Mouse (Mus musculus) MEL (cell line): ENCODE data around the gene Ryr2. TPM values are rescaled to one million over a fixed set of nuclear protein-coding genes. Genes with fewer than 3 reads are reported as not detected.
A peak's percentile ranks its signal among the peaks of the same experiment; 100 is the strongest.
"Not testable (repeated sequence)": the region's sequence is repeated elsewhere in the genome, so short reads cannot be mapped to it uniquely, and the experiment has no call there.

Experiments
- DNase-seq: peaks from one replicate; pipeline ENCODE4 v3.0.0; 2011; ENCODE audit warnings: low read depth, low spot score
- H3K27ac ChIP-seq: 2 replicates; pipeline ENCODE4 v1.5.1; 2012; ENCODE audit warnings: low read depth, mild to moderate bottlenecking, control low read depth, low read length, moderate library complexity; ENCODE audit not compliant: control insufficient read depth
- H3K27me3 ChIP-seq, 2 experiments: fragments of 150-350 bp in 1 of 2; sonication (generic) in 1 of 2; 2 replicates each; pipeline ENCODE4 v1.6.1; 2012; ENCODE audit warnings: low read length in 2 of 2, mild to moderate bottlenecking in 2 of 2, improper control_type of control experiment in 1 of 2, moderate library complexity in 1 of 2; ENCODE audit not compliant: insufficient read depth in 2 of 2, control insufficient read depth in 1 of 2
- H3K36me3 ChIP-seq, 2 experiments: 2 replicates each; pipeline ENCODE4 v1.6.1; 2012 to 2014; ENCODE audit warnings: low read length in 2 of 2, improper control_type of control experiment in 1 of 2, inconsistent platforms in 1 of 2, mild to moderate bottlenecking in 1 of 2; ENCODE audit not compliant: insufficient read depth in 2 of 2, control insufficient read depth in 1 of 2
- H3K4me1 ChIP-seq, 2 experiments: fragments of 150-350 bp in 1 of 2; sonication (generic) in 1 of 2; 2 replicates each; pipeline ENCODE4 v1.6.1; 2012; ENCODE audit warnings: low read length in 2 of 2, improper control_type of control experiment in 1 of 2, mild to moderate bottlenecking in 1 of 2; ENCODE audit not compliant: insufficient read depth in 2 of 2, control insufficient read depth in 1 of 2
- H3K4me3 ChIP-seq, 2 experiments: fragments of 150-350 bp in 1 of 2; sonication (generic) in 1 of 2; 2 replicates each; pipeline ENCODE4 v1.5.1; 2012; ENCODE audit warnings: low read depth in 2 of 2, low read length in 2 of 2, mild to moderate bottlenecking in 2 of 2, moderate library complexity in 2 of 2, control low read depth in 1 of 2, improper control_type of control experiment in 1 of 2; ENCODE audit not compliant: control insufficient read depth in 1 of 2, insufficient read depth in 1 of 2
- H3K79me2 ChIP-seq: 2 replicates; pipeline ENCODE4 v1.6.1; 2012; ENCODE audit warnings: mild to moderate bottlenecking, low read length, moderate library complexity; ENCODE audit not compliant: control insufficient read depth, poor library complexity, insufficient read depth
- H3K9ac ChIP-seq: 2 replicates; pipeline ENCODE4 v1.6.1; 2012; ENCODE audit warnings: low read depth, mild to moderate bottlenecking, control low read depth, low read length, moderate library complexity; ENCODE audit not compliant: control insufficient read depth, poor library complexity, severe bottlenecking
- H3K9me3 ChIP-seq: fragments of 150-350 bp; sonication (generic); replicated peaks from 2 replicates; pipeline ENCODE4 v1.6.1; 2012; ENCODE audit warnings: mild to moderate bottlenecking, low read length, improper control_type of control experiment, moderate library complexity; ENCODE audit not compliant: insufficient read depth
- BHLHE40 ChIP-seq: IDR thresholded peaks from 2 replicates; pipeline ENCODE4 v1.6.1; 2012; ENCODE audit warnings: low read depth, mild to moderate bottlenecking, inconsistent platforms, low read length, improper control_type of control experiment, borderline replicate concordance
- CHD1 ChIP-seq: IDR thresholded peaks from 2 replicates; pipeline ENCODE4 v1.6.1; 2012; ENCODE audit warnings: low read depth, mild to moderate bottlenecking, inconsistent platforms, low read length, improper control_type of control experiment
- CTCF ChIP-seq, 3 experiments: IDR thresholded peaks in 2 of 3; conservative IDR thresholded peaks in 1 of 3; 2 replicates each; pipeline ENCODE4 v1.5.1; 2011 to 2012; ENCODE audit warnings: low read length in 3 of 3, low read depth in 2 of 3, mild to moderate bottlenecking in 2 of 3, improper control_type of control experiment in 1 of 3, inconsistent platforms in 1 of 3, mixed read lengths in 1 of 3, moderate library complexity in 1 of 3; ENCODE audit not compliant: control insufficient read depth in 1 of 3, insufficient read depth in 1 of 3, poor library complexity in 1 of 3, severe bottlenecking in 1 of 3
- ELF1 ChIP-seq: IDR thresholded peaks from 2 replicates; pipeline ENCODE4 v1.6.1; 2014; ENCODE audit warnings: low read depth, mild to moderate bottlenecking, inconsistent platforms, low read length, improper control_type of control experiment, moderate library complexity
- EP300 ChIP-seq, 2 experiments: IDR thresholded peaks; 2 replicates each; pipeline ENCODE4 v1.6.1; 2011; ENCODE audit warnings: improper control_type of control experiment in 2 of 2, low read length in 2 of 2, low read depth in 1 of 2, mild to moderate bottlenecking in 1 of 2
- GABPA ChIP-seq: IDR thresholded peaks from 2 replicates; pipeline ENCODE4 v1.6.1; 2012; ENCODE audit warnings: low read depth, mild to moderate bottlenecking, inconsistent platforms, low read length, improper control_type of control experiment, moderate library complexity
- HCFC1 ChIP-seq: IDR thresholded peaks from 2 replicates; pipeline ENCODE4 v1.6.1; 2012; ENCODE audit warnings: low read depth, mild to moderate bottlenecking, inconsistent platforms, low read length, improper control_type of control experiment, moderate library complexity
- JUND ChIP-seq: IDR thresholded peaks from 2 replicates; pipeline ENCODE4 v1.6.1; 2011; ENCODE audit warnings: low read depth, mild to moderate bottlenecking, improper control_type of control experiment, low read length
- MAFK ChIP-seq: IDR thresholded peaks from 2 replicates; pipeline ENCODE4 v1.6.1; 2011; ENCODE audit warnings: low read depth, mild to moderate bottlenecking, low read length, improper control_type of control experiment, borderline replicate concordance
- MYB ChIP-seq: IDR thresholded peaks from 2 replicates; pipeline ENCODE4 v1.6.1; 2011; ENCODE audit warnings: mild to moderate bottlenecking, low read depth, low read length, improper control_type of control experiment
- NELFE ChIP-seq: IDR thresholded peaks from 2 replicates; pipeline ENCODE4 v1.6.1; 2011; ENCODE audit warnings: low read depth, low read length, improper control_type of control experiment
- RCOR1 ChIP-seq: IDR thresholded peaks from 2 replicates; pipeline ENCODE4 v1.6.1; 2012; ENCODE audit warnings: low read depth, mild to moderate bottlenecking, inconsistent platforms, low read length, improper control_type of control experiment
- SIN3A ChIP-seq: IDR thresholded peaks from 2 replicates; pipeline ENCODE4 v1.6.1; 2012; ENCODE audit warnings: low read length, improper control_type of control experiment, inconsistent platforms
- TCF12 ChIP-seq: IDR thresholded peaks from 2 replicates; pipeline ENCODE4 v1.6.1; 2014; ENCODE audit warnings: low read depth, mild to moderate bottlenecking, inconsistent platforms, low read length, improper control_type of control experiment, moderate library complexity
- UBTF ChIP-seq: IDR thresholded peaks from 2 replicates; pipeline ENCODE4 v1.6.1; 2012; ENCODE audit warnings: low read depth, mild to moderate bottlenecking, inconsistent platforms, low read length, improper control_type of control experiment, moderate library complexity, borderline replicate concordance; ENCODE audit not compliant: insufficient read depth
- ZKSCAN1 ChIP-seq: IDR thresholded peaks from 2 replicates; pipeline ENCODE4 v1.6.1; 2012; ENCODE audit warnings: low read depth, mild to moderate bottlenecking, inconsistent platforms, low read length, improper control_type of control experiment, moderate library complexity
- ZMIZ1 ChIP-seq: IDR thresholded peaks from 2 replicates; pipeline ENCODE4 v1.6.1; 2012; ENCODE audit warnings: low read depth, mild to moderate bottlenecking, inconsistent platforms, low read length, improper control_type of control experiment, moderate library complexity
- ZNF384 ChIP-seq: IDR thresholded peaks from 2 replicates; pipeline ENCODE4 v1.6.1; 2012; ENCODE audit warnings: low read depth, mild to moderate bottlenecking, inconsistent platforms, low read length, improper control_type of control experiment
- polyA plus RNA-seq, 2 experiments: library from polyadenylated mRNA; stranded (reverse) in 1 of 2; unstranded in 1 of 2; fragments of >175 nt in 1 of 2; fragments of >200 nt in 1 of 2; gene quantifications; 2 replicates each; pipeline versions ENCODE4 v1.2.1 to v1.2.4; 2012; ENCODE audit warnings: low replicate concordance in 2 of 2, low read depth in 1 of 2; ENCODE audit not compliant: insufficient read length in 2 of 2, insufficient read depth in 1 of 2, missing spikeins in 1 of 2
- total RNA-seq: library from RNA; depleted of rRNA; stranded (reverse); fragments of 300-350 nt; gene quantifications from 2 replicates; pipeline ENCODE4 v1.2.3, GENCODE M21; 2012

Gene Ryr2
- total and polyA plus RNA-seq, 3 experiments, result 0.04 TPM; not detected in 2

GRCm38 (mm10) chr13:11549644-11550043 lies 557.1 kb downstream of the Ryr2 start:
- no peak overlapping the region for H3K27ac ChIP-seq
- H3K27me3 ChIP-seq, result no peaks in the 10 kb centered on the region
- no peak overlapping the region for H3K4me3 ChIP-seq
- no peaks in the 10 kb centered on the region for H3K4me1 ChIP-seq
- no peaks in the 10 kb centered on the region for H3K36me3 ChIP-seq
- TF ChIP-seq TCF12, result no peak
- no peaks in the 10 kb centered on the region for H3K79me2 ChIP-seq
- H3K9me3 ChIP-seq, result no peaks in the 10 kb centered on the region
- DNase-seq, result no peak
- no peak overlapping the region for H3K9ac ChIP-seq

- not testable (repeated sequence) for H3K4me1 ChIP-seq, H3K27ac ChIP-seq, DNase-seq, H3K36me3 ChIP-seq, H3K27me3 ChIP-seq, H3K9ac ChIP-seq, H3K9me3 ChIP-seq, H3K4me3 ChIP-seq, H3K79me2 ChIP-seq
Observed at GRCm38 (mm10) chr13:11549136-11549535, 557.6 kb downstream of the Ryr2 start.

- TF ChIP-seq ZMIZ1 (no peak), JUND (no peak), ELF1 (no peak), EP300 (IDR thresholded peaks at IDR 0.05; ENCODE audit: low read depth in 1 of 2, low read length in 2 of 2) (no peak), GABPA (no peak), BHLHE40 (no peak), ZKSCAN1 (no peak), ZNF384 (no peak), MYB (no peak), TCF12 (no peak), RCOR1 (no peak), NELFE (no peak), UBTF (no peak), MAFK (no peak), HCFC1 (no peak), SIN3A (no peak), CTCF (IDR thresholded peaks at IDR 0.05 in 2 of 3, conservative IDR thresholded peaks at IDR 0.05 in 1 of 3; ENCODE audit: control insufficient read depth in 1 of 3, insufficient read depth in 1 of 3, low read depth in 2 of 3, low read length in 3 of 3, poor library complexity in 1 of 3, severe bottlenecking in 1 of 3) (no peak), CHD1 (no peak)
Observed at GRCm38 (mm10) chr13:11545841-11546240, 560.9 kb downstream of the Ryr2 start.

More at GRCm38 (mm10) chr13:11545841-11546240, 560.9 kb downstream of the Ryr2 start:
- H3K4me1 ChIP-seq, result no peaks in the 10 kb centered on the region
- H3K79me2 ChIP-seq, result no peaks in the 10 kb centered on the region
- peak; percentile 38 for DNase-seq
- H3K27ac ChIP-seq, result no peak overlapping the region
- no peaks in the 10 kb centered on the region for H3K27me3 ChIP-seq
- H3K4me3 ChIP-seq, result no peak overlapping the region
- no peaks in the 10 kb centered on the region for H3K9me3 ChIP-seq
- no peak overlapping the region for H3K9ac ChIP-seq
- H3K36me3 ChIP-seq, result no peaks in the 10 kb centered on the region
